Mouse (Mus musculus): ENCODE measurements around the gene Ncbp3. TPM values are rescaled to one million over a fixed set of nuclear protein-coding genes. Genes with fewer than 3 reads are reported as not detected.
"Not testable (repeated sequence)": the region's sequence is repeated elsewhere in the genome, so short reads cannot be mapped to it uniquely, and the experiment has no call there.

Gene Ncbp3
- polyA plus RNA-seq, 2 experiments from 2014 or later, result 17.1 to 21.5 TPM

GRCm38 (mm10) chr11:73087700-73088480 is 40.3 kb downstream of the Ncbp3 start:
- ATAC-seq, result no peak

GRCm38 (mm10) chr11:73090283-73090682 is 42.7 kb downstream of the Ncbp3 start, which contains the start of gene Itgae:
TSS of gene Itgae (plus strand) at chr11:73090583.
- no peak for ATAC-seq

DNA sequence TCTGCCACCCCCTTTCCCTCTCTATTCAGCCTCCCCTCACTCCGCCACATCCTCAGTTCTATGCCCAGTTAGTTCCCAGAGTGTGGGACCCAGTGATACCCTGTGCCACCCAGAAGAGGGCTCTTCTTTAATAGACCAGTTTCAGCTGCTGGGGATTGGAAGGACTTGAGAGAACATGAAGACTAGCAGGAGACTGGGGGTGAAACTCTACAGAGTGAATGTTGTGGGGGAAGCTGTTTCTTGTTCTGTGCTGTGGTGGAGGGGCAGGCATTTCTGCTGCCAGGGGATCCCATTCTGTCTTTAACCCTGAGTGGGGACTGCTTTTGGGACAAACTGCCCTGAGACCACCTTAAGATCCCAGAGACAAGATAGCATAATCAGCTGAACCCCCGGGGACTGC is 43.2 kb downstream of the Ncbp3 start:
- no peak for ATAC-seq

- ATAC-seq, result no peak
These were observed 44.5 kb downstream of the Ncbp3 start for GRCm38 (mm10) chr11:73092057-73092456.

DNA sequence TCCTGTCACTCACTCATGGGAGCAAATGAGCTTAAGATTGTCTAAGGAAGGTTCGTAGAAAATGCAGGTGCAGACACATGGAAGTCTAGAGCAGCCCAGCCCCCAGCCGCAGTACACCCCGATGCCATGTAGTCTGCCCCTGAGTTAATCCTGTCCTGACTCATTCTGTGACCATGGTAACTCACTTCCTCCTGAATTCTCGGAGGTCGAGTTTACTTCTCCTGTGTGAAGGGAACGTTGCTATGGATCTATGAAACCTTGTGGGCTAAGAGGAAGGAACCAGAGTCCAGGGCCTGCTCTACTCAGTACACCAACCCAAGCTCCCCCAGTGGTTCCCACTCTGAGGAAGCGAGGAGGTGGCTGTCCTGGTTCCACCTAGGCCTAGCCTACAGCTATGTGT is 45.3 kb downstream of the Ncbp3 start:
- no peak for ATAC-seq

- peak; percentile 66 for ATAC-seq
These were observed 46.8 kb downstream of the Ncbp3 start for GRCm38 (mm10) chr11:73094231-73094995.

DNA sequence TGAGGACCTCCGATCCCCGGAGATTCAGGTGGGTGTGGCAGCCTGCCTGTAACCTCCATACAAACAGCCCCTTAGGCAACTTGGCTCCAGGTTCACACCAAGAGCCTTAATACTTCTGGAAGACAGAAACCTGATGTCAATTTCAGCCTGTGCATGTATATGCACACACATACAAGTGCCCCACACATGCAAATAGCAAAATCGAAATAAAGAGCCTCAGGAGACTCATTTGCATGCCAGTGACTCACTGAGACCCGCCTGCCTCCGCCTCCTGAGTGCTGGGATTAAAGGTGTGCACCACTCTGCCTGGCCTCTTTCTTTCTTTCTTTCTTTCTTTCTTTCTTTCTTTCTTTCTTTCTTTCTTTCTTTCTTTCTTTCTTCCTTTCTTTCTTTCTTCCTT is 51.3 kb downstream of the Ncbp3 start:
- ATAC-seq, result no peak

- peak; percentile 41 for ATAC-seq
These were observed 52.6 kb downstream of the Ncbp3 start for GRCm38 (mm10) chr11:73099976-73100750.

GRCm38 (mm10) chr11:73101308-73101707 is 53.7 kb downstream of the Ncbp3 start:
- peak; percentile 59 for ATAC-seq

- ATAC-seq, result peak; percentile 46
These were observed 57.7 kb downstream of the Ncbp3 start for GRCm38 (mm10) chr11:73105246-73105645.

DNA sequence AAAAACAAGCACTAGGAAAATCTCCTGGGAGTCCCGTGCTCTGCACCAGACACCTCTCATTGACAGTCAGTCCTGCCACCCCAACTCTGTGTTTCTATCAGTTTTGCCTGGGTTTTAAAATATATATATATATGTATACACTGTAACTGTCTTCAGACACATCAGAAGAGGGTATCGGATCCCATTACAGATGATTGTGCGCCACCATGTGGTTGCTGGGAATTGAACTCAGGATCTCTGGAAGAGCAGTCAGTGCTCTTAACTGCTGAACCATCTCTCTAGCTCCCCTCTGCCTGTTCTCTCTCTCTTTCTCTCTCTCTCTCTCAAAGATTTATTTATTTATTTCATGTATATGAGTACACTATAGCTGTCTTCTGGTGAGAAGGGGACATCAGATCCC is 59.8 kb downstream of the Ncbp3 start:
- ATAC-seq, result not testable (repeated sequence)

DNA sequence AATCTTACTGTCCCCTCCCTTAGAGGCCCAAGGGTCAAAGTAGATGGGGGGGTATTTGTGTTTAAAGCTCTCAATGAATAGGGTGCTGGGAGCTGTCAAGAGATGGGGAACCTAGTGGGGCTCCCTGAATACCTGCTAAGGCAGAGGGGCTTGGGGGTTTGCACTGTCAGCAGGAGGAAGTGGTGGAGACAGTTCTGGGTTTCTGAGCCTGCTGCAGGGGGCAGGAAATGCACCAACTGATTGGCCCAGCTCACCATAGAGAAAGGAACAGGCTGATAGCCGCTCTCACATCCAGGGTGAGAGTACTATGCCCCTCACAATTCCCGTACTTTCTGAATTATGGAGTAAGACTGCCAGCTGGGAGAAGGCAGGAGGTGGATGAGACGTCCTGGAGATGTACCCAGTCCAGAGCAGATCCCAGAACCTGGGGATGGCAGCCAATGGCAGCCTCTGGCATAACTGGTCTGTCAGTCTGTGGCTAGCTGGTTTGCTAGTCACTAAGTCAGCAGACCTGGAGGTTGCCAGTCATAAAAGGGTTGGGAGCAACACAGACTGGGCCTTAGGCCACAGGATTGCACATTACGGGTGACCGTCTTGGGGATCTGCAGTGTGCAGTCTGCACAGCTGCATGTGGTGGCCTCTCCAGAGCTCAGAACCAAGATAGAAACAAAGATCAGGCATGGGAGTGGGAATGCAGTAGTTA is 60.8 kb downstream of the Ncbp3 start:
- peak; percentile 91 for ATAC-seq

DNA sequence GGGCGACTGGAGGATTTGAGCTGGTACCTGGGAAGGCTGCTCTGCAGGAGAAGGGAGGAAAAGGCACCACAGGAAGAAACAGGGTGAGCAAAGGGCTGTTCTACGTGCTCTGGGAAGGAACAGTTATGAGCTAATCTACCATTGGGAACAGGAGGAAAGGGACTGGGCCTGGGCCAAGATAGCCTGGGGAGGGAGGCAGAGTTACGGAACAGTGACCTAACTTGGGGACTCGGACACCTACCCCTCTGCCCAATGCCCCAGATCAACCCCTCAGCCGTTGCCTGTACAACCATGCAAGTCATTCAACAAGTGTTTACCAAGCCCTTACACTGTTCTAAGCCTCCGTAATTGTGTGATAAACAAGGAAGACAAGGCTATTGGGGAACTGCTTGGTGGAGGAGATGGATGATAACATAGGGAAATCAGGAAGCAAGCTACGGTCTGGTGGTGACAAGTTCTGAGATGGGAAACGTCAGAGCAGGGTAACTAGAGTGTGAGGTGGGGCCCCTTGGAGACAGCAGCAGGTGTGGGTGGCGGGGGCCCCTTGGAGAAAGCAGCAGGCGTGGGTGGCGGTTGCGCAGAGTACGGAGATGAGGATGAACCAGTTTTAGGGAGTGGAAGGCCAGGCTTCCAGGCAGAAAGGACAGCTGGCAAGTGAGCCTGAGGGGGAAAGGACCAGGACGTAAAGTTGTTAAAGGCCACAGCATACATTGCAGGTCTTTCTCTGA is 61.5 kb downstream of the Ncbp3 start:
- no peak for ATAC-seq

DNA sequence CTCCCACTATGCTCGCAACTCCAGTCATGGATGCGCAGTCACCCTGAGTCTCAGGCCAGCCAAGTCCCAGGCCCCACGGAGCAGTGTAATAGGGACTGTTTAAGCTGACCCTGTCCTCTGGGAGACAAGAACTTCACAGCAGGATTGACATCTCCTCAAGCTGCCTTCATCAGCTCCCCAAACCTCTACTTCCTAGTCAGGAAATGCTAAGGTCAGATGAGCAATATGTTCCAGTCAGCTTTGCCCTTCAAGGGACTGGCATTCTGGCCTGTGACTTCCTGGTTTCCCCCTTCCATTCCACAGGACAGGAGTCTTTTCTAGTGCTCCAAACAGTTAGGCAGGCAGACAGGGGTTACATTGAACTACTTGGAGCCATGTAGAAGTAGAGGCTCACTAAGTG is 62.4 kb downstream of the Ncbp3 start:
- no peak for ATAC-seq

GRCm38 (mm10) chr11:73111414-73111813 is 63.8 kb downstream of the Ncbp3 start:
- no peak for ATAC-seq

- no peak for ATAC-seq
These were observed 78.9 kb downstream of the Ncbp3 start for GRCm38 (mm10) chr11:73126495-73126894.

DNA sequence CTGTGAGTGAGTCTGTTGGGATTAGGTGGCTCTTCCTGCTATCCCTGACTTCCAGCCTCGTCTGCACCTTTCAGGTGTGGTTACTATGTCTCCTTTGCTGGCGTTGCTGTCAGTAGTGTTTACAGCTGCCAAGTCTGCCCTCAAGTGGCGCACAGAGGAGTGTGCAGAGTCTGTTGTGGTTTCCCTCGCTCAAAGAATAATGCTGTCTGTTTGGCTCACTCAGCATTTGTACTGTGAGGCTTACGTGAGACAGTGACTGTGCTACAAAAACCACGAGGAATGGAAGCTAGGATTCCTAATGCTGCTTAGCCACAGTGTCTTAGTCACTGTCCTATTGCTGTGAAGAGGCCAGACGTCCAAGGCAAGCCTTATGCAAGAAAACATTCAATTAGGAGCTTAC is 83.4 kb downstream of the Ncbp3 start:
- peak; percentile 92 for ATAC-seq

- ATAC-seq, result peak; percentile 33
These were observed 85.4 kb downstream of the Ncbp3 start for GRCm38 (mm10) chr11:73132999-73133398.

- no peak for ATAC-seq
These were observed 86.6 kb downstream of the Ncbp3 start for GRCm38 (mm10) chr11:73134222-73134621.

DNA sequence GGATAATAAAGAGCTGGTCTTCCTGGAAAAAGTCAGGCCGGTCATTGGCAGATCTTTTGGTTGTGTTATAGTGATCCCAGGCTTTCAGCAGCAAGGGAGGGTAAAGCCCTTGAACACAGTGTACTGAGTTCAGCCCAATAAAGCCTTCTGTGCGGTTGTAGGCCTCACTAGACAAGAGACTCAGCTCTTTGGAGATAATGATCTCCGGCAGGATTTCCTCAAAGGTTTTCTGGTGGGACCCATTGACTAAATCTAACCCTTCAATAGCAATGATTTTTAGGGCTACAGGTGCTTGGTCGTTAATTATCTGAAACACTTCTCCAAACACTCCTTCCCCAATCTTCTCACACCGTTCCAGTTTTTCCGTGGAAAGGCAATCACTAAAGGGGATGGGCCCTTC is 89.0 kb downstream of the Ncbp3 start:
- ATAC-seq, result no peak

GRCm38 (mm10) chr11:73137116-73137515 is 89.5 kb downstream of the Ncbp3 start:
- no peak for ATAC-seq
